Mouse (Mus musculus): ENCODE data around the gene Lonp1. TPM values are rescaled to one million over a fixed set of nuclear protein-coding genes. Genes with fewer than 3 reads are reported as not detected.
A peak's percentile ranks its signal among the peaks of the same experiment; 100 is the strongest.
"Not testable (repeated sequence)": the region's sequence is repeated elsewhere in the genome, so short reads cannot be mapped to it uniquely, and the experiment has no call there.

The Lonp1 gene
- polyA plus RNA-seq, 1 experiment from 2014 or later: 65.4 TPM

- H3K4me3 ChIP-seq: no peak overlapping the region
- ATAC-seq: no peak
These were observed 28.1 kb upstream of the Lonp1 start for GRCm38 (mm10) chr17:56654771-56655170.

GRCm38 (mm10) chr17:56651801-56652200, 25.1 kb upstream of the Lonp1 start:
- Histone ChIP-seq H3K36me3 (no peaks in the 10 kb centered on the region), H3K9me3 (replicated peaks) (no peaks in the 10 kb centered on the region), H3K4me1 (peaks cover 9% of the 10 kb centered on the region), H3K4me2 (no peak overlapping the region), H3K4me3 (no peak overlapping the region), H3K27ac (no peak overlapping the region), H3K9ac (no peak overlapping the region), H3K27me3 (replicated peaks) (peaks cover 50% of the 10 kb centered on the region)
- peak; percentile 40; the same call in 1 of the 2 replicates for ATAC-seq
- 28% methylated on average over 10 of the region's 10 CpGs for WGBS (ENCODE audit: insufficient replicate concordance)

More at GRCm38 (mm10) chr17:56654771-56655170, 28.1 kb upstream of the Lonp1 start:
- Histone ChIP-seq H3K4me1 (peaks cover 3% of the 10 kb centered on the region), H3K9me3 (replicated peaks) (no peaks in the 10 kb centered on the region), H3K9ac (no peak overlapping the region), H3K4me2 (no peak overlapping the region), H3K27ac (no peak overlapping the region), H3K27me3 (replicated peaks) (peaks cover 35% of the 10 kb centered on the region), H3K36me3 (no peaks in the 10 kb centered on the region)
- 50% methylated on average over 2 of the region's 2 CpGs for WGBS (ENCODE audit: insufficient replicate concordance)

GRCm38 (mm10) chr17:56647546-56647945, 20.9 kb upstream of the Lonp1 start:
- no peak for ATAC-seq
- WGBS (ENCODE audit: insufficient replicate concordance): 54% methylated on average over 11 of the region's 13 CpGs
- H3K27me3 ChIP-seq (replicated peaks): peaks cover 33% of the 10 kb centered on the region
- H3K4me1 ChIP-seq: peaks cover 5% of the 10 kb centered on the region; the same call in 1 of the 2 replicates
- H3K36me3 ChIP-seq: no peaks in the 10 kb centered on the region
- no peaks in the 10 kb centered on the region for H3K9me3 ChIP-seq (replicated peaks)
- no peak overlapping the region for H3K27ac ChIP-seq
- H3K4me2 ChIP-seq: no peak overlapping the region
- H3K4me3 ChIP-seq: no peak overlapping the region
- no peak overlapping the region for H3K9ac ChIP-seq

GRCm38 (mm10) chr17:56643237-56643636, 16.6 kb upstream of the Lonp1 start:
- H3K27me3 ChIP-seq (replicated peaks): peaks cover 29% of the 10 kb centered on the region
- no peak overlapping the region for H3K4me2 ChIP-seq
- peaks cover 5% of the 10 kb centered on the region; the same call in 1 of the 2 replicates for H3K4me1 ChIP-seq
- H3K27ac ChIP-seq: no peak overlapping the region
- no peaks in the 10 kb centered on the region for H3K9me3 ChIP-seq (replicated peaks)
- no peak overlapping the region for H3K9ac ChIP-seq
- WGBS (ENCODE audit: insufficient replicate concordance): 64% methylated on average over 4 of the region's 4 CpGs
- H3K4me3 ChIP-seq: no peak overlapping the region
- H3K36me3 ChIP-seq: no peaks in the 10 kb centered on the region
- ATAC-seq: no peak

- WGBS (ENCODE audit: insufficient replicate concordance): 65% methylated on average over 6 of the region's 6 CpGs
- H3K27me3 ChIP-seq (replicated peaks): peaks cover 28% of the 10 kb centered on the region
- no peak overlapping the region for H3K4me3 ChIP-seq
- H3K4me1 ChIP-seq: no peaks in the 10 kb centered on the region
- ATAC-seq: no peak
- H3K9me3 ChIP-seq (replicated peaks): no peaks in the 10 kb centered on the region
- H3K9ac ChIP-seq: no peak overlapping the region
- H3K36me3 ChIP-seq: no peaks in the 10 kb centered on the region
- H3K27ac ChIP-seq: no peak overlapping the region
- no peak overlapping the region for H3K4me2 ChIP-seq
These were observed 7.3 kb upstream of the Lonp1 start for GRCm38 (mm10) chr17:56634023-56634422.

GRCm38 (mm10) chr17:56631807-56632206, 5.1 kb upstream of the Lonp1 start:
- H3K9me3 ChIP-seq (replicated peaks): no peaks in the 10 kb centered on the region
- ATAC-seq: no peak
- H3K4me1 ChIP-seq: peaks cover 14% of the 10 kb centered on the region
- H3K27me3 ChIP-seq (replicated peaks): peaks cover 26% of the 10 kb centered on the region
- H3K36me3 ChIP-seq: no peaks in the 10 kb centered on the region
- no peak overlapping the region for H3K4me2 ChIP-seq
- 45% methylated on average over 4 of the region's 4 CpGs for WGBS (ENCODE audit: insufficient replicate concordance)
- no peak overlapping the region for H3K27ac ChIP-seq
- no peak overlapping the region for H3K9ac ChIP-seq
- no peak overlapping the region for H3K4me3 ChIP-seq

GRCm38 (mm10) chr17:56629800-56630781, 3.4 kb upstream of the Lonp1 start:
- H3K27ac ChIP-seq; H3K9me3 ChIP-seq (replicated peaks); H3K4me3 ChIP-seq; H3K9ac ChIP-seq; H3K4me2 ChIP-seq; ATAC-seq; H3K36me3 ChIP-seq: not testable (repeated sequence)
- Histone ChIP-seq H3K4me1 (peaks cover 26% of the 10 kb centered on the region), H3K27me3 (replicated peaks) (peaks cover 24% of the 10 kb centered on the region)
- WGBS (ENCODE audit: insufficient replicate concordance): 81% methylated on average over 27 of the region's 27 CpGs

- 11% methylated on average over 26 of the region's 26 CpGs for WGBS (ENCODE audit: insufficient replicate concordance)
- Histone ChIP-seq H3K9me3 (replicated peaks) (no peaks in the 10 kb centered on the region), H3K9ac (peak within 1 kb of the TSS; percentile 34; the same call in 1 of the 2 replicates), H3K27ac (peak within 1 kb of the TSS; percentile 65), H3K27me3 (replicated peaks) (peaks cover 11% of the 10 kb centered on the region; the same call in 1 of the 2 replicates), H3K36me3 (peaks cover 27% of the 10 kb centered on the region), H3K4me2 (peak within 1 kb of the TSS; percentile 94), H3K4me1 (peaks cover 32% of the 10 kb centered on the region), H3K4me3 (peak within 1 kb of the TSS; percentile 99)
- ATAC-seq: peak; percentile 32
These were observed 1.0 kb upstream of the Lonp1 start, which contains the start of gene Catsperd for GRCm38 (mm10) chr17:56627530-56628277. Gene Catsperd (plus strand): TSS chr17:56628143.

GRCm38 (mm10) chr17:56626260-56626659, 427 bp downstream of the Lonp1 start:
- H3K9ac ChIP-seq: peak overlapping the region; percentile 91
- H3K27me3 ChIP-seq (replicated peaks): peaks cover 11% of the 10 kb centered on the region; the same call in 1 of the 2 replicates
- H3K4me2 ChIP-seq: peak overlapping the region; percentile 94
- H3K9me3 ChIP-seq (replicated peaks): no peaks in the 10 kb centered on the region
- ATAC-seq: no peak; the same call in 1 of the 2 replicates
- H3K4me3 ChIP-seq: peak overlapping the region; percentile 99
- under 1% methylated on average over 32 of the region's 32 CpGs for WGBS (ENCODE audit: insufficient replicate concordance)
- H3K4me1 ChIP-seq: peaks cover 32% of the 10 kb centered on the region
- peaks cover 41% of the 10 kb centered on the region for H3K36me3 ChIP-seq
- peak overlapping the region; percentile 78 for H3K27ac ChIP-seq

- H3K27me3 ChIP-seq (replicated peaks): peaks cover 11% of the 10 kb centered on the region; the same call in 1 of the 2 replicates
- H3K27ac ChIP-seq: no peak overlapping the region
- WGBS (ENCODE audit: insufficient replicate concordance): 44% methylated on average over 3 of the region's 3 CpGs
- peak overlapping the region; percentile 91 for H3K9ac ChIP-seq
- H3K4me1 ChIP-seq: peaks cover 32% of the 10 kb centered on the region
- no peak for ATAC-seq
- H3K36me3 ChIP-seq: peaks cover 49% of the 10 kb centered on the region
- peak overlapping the region; percentile 99 for H3K4me3 ChIP-seq
- H3K4me2 ChIP-seq: peak overlapping the region; percentile 94
- no peaks in the 10 kb centered on the region for H3K9me3 ChIP-seq (replicated peaks)
These were observed 1.2 kb downstream of the Lonp1 start for GRCm38 (mm10) chr17:56625495-56625894.

- Histone ChIP-seq H3K4me2 (no peak overlapping the region), H3K9ac (no peak overlapping the region), H3K9me3 (replicated peaks) (no peaks in the 10 kb centered on the region), H3K4me1 (peaks cover 23% of the 10 kb centered on the region), H3K27ac (no peak overlapping the region), H3K27me3 (replicated peaks) (no peaks in the 10 kb centered on the region), H3K36me3 (peaks cover 89% of the 10 kb centered on the region), H3K4me3 (no peak overlapping the region)
- 87% methylated on average over 8 of the region's 8 CpGs for WGBS (ENCODE audit: insufficient replicate concordance)
- no peak for ATAC-seq
These were observed 9.1 kb downstream of the Lonp1 start for GRCm38 (mm10) chr17:56617628-56618027.
